Mouse (Mus musculus) 3134 (cell line): ENCODE results near the gene Zfhx3.

Experiments used
- DNase-seq: peaks from one replicate; pipeline ENCODE4 v3.0.0-alpha.2; 2011; ENCODE audit warnings: low spot score; ENCODE audit not compliant: insufficient read length; ENCODE audit errors: extremely low read depth

Zfhx3 gene

GRCm38 (mm10) chr8:108729667-108730329 lies 787.4 kb downstream of the Zfhx3 start:
- no peak for DNase-seq

GRCm38 (mm10) chr8:108730907-108731440 lies 788.5 kb downstream of the Zfhx3 start:
- DNase-seq = no peak

GRCm38 (mm10) chr8:108732500-108732899 lies 790.1 kb downstream of the Zfhx3 start:
- no peak for DNase-seq

- no peak for DNase-seq
Observed at GRCm38 (mm10) chr8:108733385-108733784, 790.9 kb downstream of the Zfhx3 start.

- no peak for DNase-seq
Observed at GRCm38 (mm10) chr8:108736442-108736841, 794.0 kb downstream of the Zfhx3 start.

- DNase-seq = no peak
Observed at GRCm38 (mm10) chr8:108738179-108738578, 795.7 kb downstream of the Zfhx3 start.

- no peak for DNase-seq
Observed at GRCm38 (mm10) chr8:108739517-108739916, 797.1 kb downstream of the Zfhx3 start.

- DNase-seq = no peak
Observed at GRCm38 (mm10) chr8:108740443-108740842, 798.0 kb downstream of the Zfhx3 start.

GRCm38 (mm10) chr8:108741651-108742050 lies 799.2 kb downstream of the Zfhx3 start:
- no peak for DNase-seq

- DNase-seq = no peak
Observed at GRCm38 (mm10) chr8:108742465-108742864, 800.0 kb downstream of the Zfhx3 start.

- DNase-seq = peak; percentile 68
Observed at GRCm38 (mm10) chr8:108743238-108743637, 800.8 kb downstream of the Zfhx3 start.

- DNase-seq = no peak
Observed at GRCm38 (mm10) chr8:108745551-108745950, 803.1 kb downstream of the Zfhx3 start.

- DNase-seq = no peak
Observed at GRCm38 (mm10) chr8:108748095-108748494, 805.7 kb downstream of the Zfhx3 start.

GRCm38 (mm10) chr8:108748851-108749376 lies 806.5 kb downstream of the Zfhx3 start:
- DNase-seq = no peak

- no peak for DNase-seq
Observed at GRCm38 (mm10) chr8:108750806-108751205, 808.4 kb downstream of the Zfhx3 start.

- DNase-seq = peak; percentile 54
Observed at GRCm38 (mm10) chr8:108754556-108754955, 812.1 kb downstream of the Zfhx3 start.

- peak; percentile 84 for DNase-seq
Observed at GRCm38 (mm10) chr8:108755400-108756325, 813.2 kb downstream of the Zfhx3 start.

GRCm38 (mm10) chr8:108759511-108760330 lies 817.3 kb downstream of the Zfhx3 start:
- peak; percentile 78 for DNase-seq

GRCm38 (mm10) chr8:108760745-108761144 lies 818.3 kb downstream of the Zfhx3 start:
- no peak for DNase-seq

- DNase-seq = no peak
Observed at GRCm38 (mm10) chr8:108762567-108762966, 820.1 kb downstream of the Zfhx3 start.
